In genomic region chr1:96501007-96501406, GRCm38 (mm10) we compare ENCODE assay signal across 22 mouse cellular contexts.
DNase-seq lines count a peak whose midpoint lies in the region; ATAC-seq and TF ChIP-seq lines count a peak whose summit lies in the region.
"Had no signal": no experiment of that assay in that cellular context is flagged by ENCODE, and none has a peak within 500 bp of the region (broad histone marks: within the 10 kb centered on the region; RNA-seq: fewer than 3 reads in every experiment).

No protein-coding gene starts in this region.

- no peaks in the 10 kb centered on the region for H3K4me1 ChIP-seq in kidney, postnatal 0 days (replicated peaks; ENCODE audit: insufficient read depth, low read length)
- no peaks in the 10 kb centered on the region for H3K4me1 ChIP-seq in kidney, adult 2 months (ENCODE audit: control insufficient read depth, insufficient read depth, low read length)
- no peaks in the 10 kb centered on the region for H3K4me1 ChIP-seq in lung, embryonic 14.5 days (ENCODE audit: insufficient read depth)
- H3K4me1 ChIP-seq in lung, embryonic 15.5 days = no peaks in the 10 kb centered on the region
- H3K4me1 ChIP-seq in lung, adult 2 months (ENCODE audit: control insufficient read depth, insufficient read depth, low read length) = no peaks in the 10 kb centered on the region
- no peaks in the 10 kb centered on the region for H3K4me1 ChIP-seq in lung, embryonic 16.5 days (replicated peaks; ENCODE audit: control insufficient read depth, insufficient read depth, low read length)

- H3K27me3 ChIP-seq in kidney, postnatal 0 days (ENCODE audit: insufficient read depth, low read length) = no peaks in the 10 kb centered on the region
- no peaks in the 10 kb centered on the region for H3K27me3 ChIP-seq in kidney, adult 2 months (replicated peaks; ENCODE audit: control insufficient read depth, insufficient read depth, low read length)
- H3K27me3 ChIP-seq in lung, embryonic 14.5 days (ENCODE audit: insufficient read depth, low read length) = no peaks in the 10 kb centered on the region
- no peaks in the 10 kb centered on the region for H3K27me3 ChIP-seq in lung, embryonic 15.5 days
- H3K27me3 ChIP-seq in lung, embryonic 16.5 days (ENCODE audit: control insufficient read depth, insufficient read depth, low read depth, low read length) = no peaks in the 10 kb centered on the region
- H3K27me3 ChIP-seq: CH12.LX, Patski had no signal

- H3K36me3 ChIP-seq in kidney, postnatal 0 days (ENCODE audit: insufficient read depth, low read length) = no peaks in the 10 kb centered on the region
- no peaks in the 10 kb centered on the region for H3K36me3 ChIP-seq in kidney, adult 2 months (ENCODE audit: control insufficient read depth, insufficient read depth, low read length)
- no peaks in the 10 kb centered on the region for H3K36me3 ChIP-seq in lung, embryonic 14.5 days (ENCODE audit: insufficient read depth)
- H3K36me3 ChIP-seq in lung, embryonic 15.5 days = no peaks in the 10 kb centered on the region
- H3K36me3 ChIP-seq in lung, embryonic 16.5 days (ENCODE audit: control insufficient read depth, insufficient read depth, low read length) = no peaks in the 10 kb centered on the region
- H3K36me3 ChIP-seq: G1E had no signal

- H3K9ac ChIP-seq in kidney, postnatal 0 days (ENCODE audit: low read depth, low read length) = no peak overlapping the region
- no peak overlapping the region for H3K9ac ChIP-seq in lung, embryonic 14.5 days
- no peak overlapping the region for H3K9ac ChIP-seq in lung, embryonic 15.5 days
- H3K9ac ChIP-seq in lung, embryonic 16.5 days (ENCODE audit: low read length) = no peak overlapping the region

- no peaks in the 10 kb centered on the region for H3K9me3 ChIP-seq in kidney, postnatal 0 days (replicated peaks; ENCODE audit: low read length)
- H3K9me3 ChIP-seq in lung, embryonic 14.5 days (ENCODE audit: low read depth, low read length) = no peaks in the 10 kb centered on the region
- no peaks in the 10 kb centered on the region for H3K9me3 ChIP-seq in lung, embryonic 15.5 days
- no peaks in the 10 kb centered on the region for H3K9me3 ChIP-seq in lung, embryonic 16.5 days (ENCODE audit: control insufficient read depth, low read length)
- H3K9me3 ChIP-seq: G1E had no signal

- ATAC-seq in kidney, postnatal 0 days (replicated peaks; ENCODE audit: low FRiP score, low read depth) = no peak
- peak; percentile 69; the same call in 1 of the 2 replicates for ATAC-seq in lung, embryonic 14.5 days (ENCODE audit: insufficient read depth)
- ATAC-seq in lung, embryonic 15.5 days (ENCODE audit: borderline replicate concordance, extremely low read depth, low FRiP score, low TSS enrichment) = peak; percentile 49; the same call in 1 of the 2 replicates
- ATAC-seq in lung, embryonic 16.5 days (ENCODE audit: low read depth) = peak; percentile 60; the same call in 1 of the 2 replicates
- ATAC-seq: activated CD4-positive, CD25-positive, alpha-beta regulatory T cell, adult 4 months; CD4-positive, CD25-positive, alpha-beta regulatory T cell, adult 4 months; Patski had no signal

- no peak overlapping the region for H3K4me3 ChIP-seq in kidney, postnatal 0 days (replicated peaks; ENCODE audit: low read depth, low read length)
- H3K4me3 ChIP-seq in kidney, adult 2 months (ENCODE audit: insufficient read depth, low read depth, low read length) = no peak overlapping the region
- H3K4me3 ChIP-seq in lung, embryonic 14.5 days (ENCODE audit: low read depth, low read length) = no peak overlapping the region
- H3K4me3 ChIP-seq in lung, embryonic 15.5 days = no peak overlapping the region
- no peak overlapping the region for H3K4me3 ChIP-seq in lung, adult 2 months (replicated peaks; ENCODE audit: extremely low read depth, low read depth, low read length)
- H3K4me3 ChIP-seq in lung, embryonic 16.5 days (ENCODE audit: low read length) = no peak overlapping the region

- H3K27ac ChIP-seq in kidney, postnatal 0 days = no peak overlapping the region
- no peak overlapping the region for H3K27ac ChIP-seq in kidney, adult 2 months (ENCODE audit: insufficient read depth, low read depth, low read length)
- no peak overlapping the region for H3K27ac ChIP-seq in lung, embryonic 14.5 days (ENCODE audit: low read depth)
- no peak overlapping the region for H3K27ac ChIP-seq in lung, embryonic 15.5 days
- no peak overlapping the region for H3K27ac ChIP-seq in lung, embryonic 16.5 days (ENCODE audit: low read length)

- peak; percentile 39 for DNase-seq in kidney, postnatal 0 days (ENCODE audit: low spot score)
- no peak for DNase-seq in kidney, adult 2 months
- peak; percentile 35 for DNase-seq in lung, embryonic 14.5 days
- no peak for DNase-seq in lung, postnatal 36 days
- DNase-seq in lung, adult 2 months = no peak
- no peak for DNase-seq in lung, adult 18-20 months
- DNase-seq: adrenal gland, adult 2 months; adrenal gland, adult 8-10 months; adrenal gland, postnatal 10 days; adrenal gland, postnatal 14 days; adrenal gland, postnatal 25 days; adrenal gland, postnatal 36 days; B cell, adult 2 months; cerebellum, adult 11 months; cerebellum, adult 11-12 months had no signal

- no peak for TF ChIP-seq POLR2A in kidney, adult 2 months (IDR thresholded peaks at IDR 0.05; ENCODE audit: low read depth, low read length)
- TF ChIP-seq POLR2A in lung, adult 2 months (IDR thresholded peaks at IDR 0.05; ENCODE audit: borderline replicate concordance, extremely low read depth, low read depth, low read length) = no peak

- H3K4me2 ChIP-seq in kidney, postnatal 0 days (ENCODE audit: low read length) = no peak overlapping the region
- no peak overlapping the region for H3K4me2 ChIP-seq in lung, embryonic 14.5 days
- H3K4me2 ChIP-seq in lung, embryonic 15.5 days = no peak overlapping the region
- H3K4me2 ChIP-seq in lung, embryonic 16.5 days (ENCODE audit: low read depth, low read length) = no peak overlapping the region

- no peak for TF ChIP-seq CTCF in kidney, postnatal 0 days (IDR thresholded peaks at IDR 0.05; ENCODE audit: low read depth)
- TF ChIP-seq CTCF in kidney, adult 2 months (conservative IDR thresholded peaks at IDR 0.05; ENCODE audit: insufficient read depth, insufficient read length, low read depth, low read length) = no peak
- TF ChIP-seq CTCF in lung, embryonic 14.5 days (IDR thresholded peaks at IDR 0.05; ENCODE audit: low read depth) = no peak
- TF ChIP-seq CTCF in lung, adult 2 months (IDR thresholded peaks at IDR 0.05; ENCODE audit: insufficient read depth, low read length) = no peak

Comparison
In these comparisons a context has a peak if more than half of its experiments do, and no peak if none do; other contexts are left out.
1. DNase-seq: peak in kidney, postnatal 0 days (single experiment) and lung, embryonic 14.5 days (single experiment); none in kidney, adult 2 months (single experiment), lung, postnatal 36 days (single experiment), lung, adult 2 months (single experiment) and lung, adult 18-20 months (0 of 2).